9 mouse cellular contexts compared by ENCODE assay signal in genomic region chr12:26903073-26903893, GRCm38 (mm10).
DNase-seq lines count a peak whose midpoint lies in the region; ATAC-seq and TF ChIP-seq lines count a peak whose summit lies in the region.
"Had no signal": no experiment of that assay in that cellular context is flagged by ENCODE, and none has a peak within 500 bp of the region (broad histone marks: within the 10 kb centered on the region; RNA-seq: fewer than 3 reads in every experiment).

No protein-coding gene starts in this region.

- 23% methylated on average over 23 of the region's 23 CpGs for WGBS in hindbrain, embryonic 10.5 days
- 22% methylated on average over 23 of the region's 23 CpGs for WGBS in neural tube, embryonic 11.5 days
- 43% methylated on average over 23 of the region's 23 CpGs for WGBS in liver, postnatal 0 days (ENCODE audit: insufficient replicate concordance)

- H3K4me2 ChIP-seq in neural tube, embryonic 11.5 days (ENCODE audit: low read depth): peak overlapping the region; percentile 40
- H3K4me2 ChIP-seq in liver, postnatal 0 days (ENCODE audit: low read depth, low read length): no peak overlapping the region
- H3K4me2 ChIP-seq: liver, embryonic 15.5 days had no signal

- peak; percentile 98 for ATAC-seq in neural tube, embryonic 11.5 days (ENCODE audit: insufficient read depth, low FRiP score, low TSS enrichment)
- no peak for ATAC-seq in liver, postnatal 0 days
- no peak for ATAC-seq in erythroid progenitor cell, adult 5-6 weeks (replicated peaks; ENCODE audit: low FRiP score, poor library complexity, severe bottlenecking)

- no peak for TF ChIP-seq EP300 in liver, postnatal 0 days (IDR thresholded peaks at IDR 0.05; ENCODE audit: low read depth)

- no peaks in the 10 kb centered on the region for H3K36me3 ChIP-seq in hindbrain, embryonic 10.5 days
- no peaks in the 10 kb centered on the region for H3K36me3 ChIP-seq in neural tube, embryonic 11.5 days (ENCODE audit: control insufficient read depth, insufficient read depth, low read length)
- no peaks in the 10 kb centered on the region for H3K36me3 ChIP-seq in liver, postnatal 0 days (replicated peaks; ENCODE audit: insufficient read depth, low read length)
- H3K36me3 ChIP-seq: liver, embryonic 15.5 days had no signal

- no peak for TF ChIP-seq CTCF in liver, postnatal 0 days (IDR thresholded peaks at IDR 0.05; ENCODE audit: low read depth)

- DNase-seq in adrenal gland, postnatal 10 days: peak; percentile 34
- DNase-seq in adrenal gland, postnatal 4 days (ENCODE audit: low spot score in 2 of 2): no peak
- DNase-seq in brain, embryonic 18.5 days (ENCODE audit: low read depth, low spot score): peak; percentile 64
- peak; percentile 66 for DNase-seq in hindbrain, embryonic 10.5 days (ENCODE audit: low spot score)
- DNase-seq in layer of hippocampus, adult 9-11 months: peak; percentile 50
- peak; percentile 78 for DNase-seq in neural tube, embryonic 11.5 days (ENCODE audit: low spot score)
- no peak for DNase-seq in liver, postnatal 0 days

- H3K9me3 ChIP-seq in hindbrain, embryonic 10.5 days: no peaks in the 10 kb centered on the region
- no peaks in the 10 kb centered on the region for H3K9me3 ChIP-seq in neural tube, embryonic 11.5 days (ENCODE audit: control insufficient read depth, low read length)
- H3K9me3 ChIP-seq in liver, postnatal 0 days (ENCODE audit: low read length): no peaks in the 10 kb centered on the region
- H3K9me3 ChIP-seq: liver, embryonic 15.5 days had no signal

- peaks cover 26% of the 10 kb centered on the region for H3K4me1 ChIP-seq in hindbrain, embryonic 10.5 days (replicated peaks)
- peaks cover 10% of the 10 kb centered on the region for H3K4me1 ChIP-seq in neural tube, embryonic 11.5 days (ENCODE audit: control insufficient read depth, insufficient read depth, low read length)
- no peaks in the 10 kb centered on the region for H3K4me1 ChIP-seq in liver, postnatal 0 days (ENCODE audit: insufficient read depth)
- H3K4me1 ChIP-seq: liver, embryonic 15.5 days had no signal

- H3K27me3 ChIP-seq in hindbrain, embryonic 10.5 days (ENCODE audit: insufficient read depth, poor library complexity, severe bottlenecking): no peaks in the 10 kb centered on the region
- H3K27me3 ChIP-seq in neural tube, embryonic 11.5 days (ENCODE audit: control insufficient read depth, insufficient read depth, low read length): no peaks in the 10 kb centered on the region
- no peaks in the 10 kb centered on the region for H3K27me3 ChIP-seq in liver, postnatal 0 days (ENCODE audit: insufficient read depth, low read length)
- H3K27me3 ChIP-seq: liver, embryonic 15.5 days had no signal

- H3K9ac ChIP-seq in neural tube, embryonic 11.5 days (ENCODE audit: low read length): peak overlapping the region; percentile 44
- no peak overlapping the region for H3K9ac ChIP-seq in liver, postnatal 0 days (replicated peaks)
- H3K9ac ChIP-seq: liver, embryonic 15.5 days had no signal

- peak overlapping the region; percentile 45 for H3K4me3 ChIP-seq in hindbrain, embryonic 10.5 days
- H3K4me3 ChIP-seq in neural tube, embryonic 11.5 days (ENCODE audit: low read depth, low read length): 0 out of 2 replicates have a peak overlapping the region, but pooled peaks have one; percentile 8
- H3K4me3 ChIP-seq in liver, postnatal 0 days (ENCODE audit: low read depth, low read length): no peak overlapping the region
- H3K4me3 ChIP-seq: liver, embryonic 15.5 days had no signal

- peak overlapping the region; percentile 83 for H3K27ac ChIP-seq in hindbrain, embryonic 10.5 days
- peak overlapping the region; percentile 75 for H3K27ac ChIP-seq in neural tube, embryonic 11.5 days (ENCODE audit: low read depth, low read length)
- no peak overlapping the region for H3K27ac ChIP-seq in liver, postnatal 0 days (ENCODE audit: low read depth)
- H3K27ac ChIP-seq: liver, embryonic 15.5 days had no signal

Comparison
In these comparisons a context has a peak if more than half of its experiments do, and no peak if none do; other contexts are left out.
1. DNase-seq: peak in adrenal gland, postnatal 10 days (single experiment), brain, embryonic 18.5 days (single experiment), hindbrain, embryonic 10.5 days (single experiment), layer of hippocampus, adult 9-11 months (single experiment) and neural tube, embryonic 11.5 days (single experiment); none in adrenal gland, postnatal 4 days (0 of 2) and liver, postnatal 0 days (single experiment).